Mouse (Mus musculus) lung, postnatal 36 days (tissue): ENCODE results near the gene Prl2c5.
"Not testable (repeated sequence)": the region's sequence is repeated elsewhere in the genome, so short reads cannot be mapped to it uniquely, and the experiment has no call there.

Source experiments
- DNase-seq: peaks from one replicate; pipeline ENCODE4 v3.0.0; 2022; ENCODE audit warnings: mixed read lengths

Gene Prl2c5

DNA sequence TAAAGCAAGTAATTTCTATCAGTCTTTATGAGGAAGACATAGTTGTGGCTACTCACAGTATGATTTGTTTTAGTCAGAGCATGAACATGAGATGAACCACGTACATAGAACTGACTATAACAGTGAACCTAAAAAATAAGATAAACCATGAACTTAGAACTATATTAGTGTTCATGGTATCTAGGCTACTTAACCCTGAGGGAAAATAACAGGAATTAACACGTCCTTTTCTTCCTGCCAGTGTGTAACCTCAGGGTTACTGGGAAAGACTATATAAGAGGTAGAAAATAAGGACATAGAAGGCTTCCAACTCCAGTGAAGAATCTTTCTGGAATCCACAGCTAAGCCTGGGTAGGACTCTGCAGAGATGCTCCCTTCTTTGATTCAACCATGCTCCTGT is at the start of gene Prl2c5:
Prl2c5 (plus strand) TSS at position 301 of the 400 bp plus-strand sequence.
- DNase-seq: not testable (repeated sequence)

DNA sequence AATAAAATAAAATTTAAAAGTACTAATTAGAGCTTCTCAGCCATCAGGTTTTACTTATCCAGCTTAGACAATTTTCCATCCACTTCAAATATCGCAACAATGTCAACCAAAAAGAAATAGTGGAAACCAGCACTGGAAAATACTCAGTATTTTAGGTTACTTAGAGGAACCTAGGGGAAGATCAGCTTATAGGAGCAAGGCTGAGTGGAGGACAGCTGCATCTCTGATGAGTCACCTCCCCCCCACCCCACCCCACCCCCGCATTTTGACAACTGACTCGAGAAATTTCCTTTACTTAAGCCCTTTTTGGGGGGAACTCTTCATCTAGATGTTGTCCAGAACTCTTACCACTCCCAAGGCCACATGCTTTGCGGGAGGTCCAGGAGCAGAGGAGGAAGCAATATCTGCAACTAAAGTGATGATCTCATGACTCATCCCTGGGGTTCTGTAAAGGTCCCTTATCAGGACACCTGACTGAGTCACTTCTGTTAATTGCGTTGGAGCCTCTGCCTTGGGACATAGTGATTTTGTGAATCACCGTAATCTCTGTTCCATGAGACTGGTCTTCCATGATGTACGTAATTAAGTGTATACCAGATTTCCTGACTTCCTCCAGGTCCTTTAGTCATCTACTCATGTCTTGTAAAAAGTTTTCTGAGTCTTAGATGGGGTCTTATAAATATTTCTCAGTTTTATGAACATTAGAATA is 19.6 kb upstream of the Prl2c5 start:
- not testable (repeated sequence) for DNase-seq

GRCm38 (mm10) chr13:13168631-13169030 is 13.9 kb upstream of the Prl2c5 start:
- not testable (repeated sequence) for DNase-seq

DNA sequence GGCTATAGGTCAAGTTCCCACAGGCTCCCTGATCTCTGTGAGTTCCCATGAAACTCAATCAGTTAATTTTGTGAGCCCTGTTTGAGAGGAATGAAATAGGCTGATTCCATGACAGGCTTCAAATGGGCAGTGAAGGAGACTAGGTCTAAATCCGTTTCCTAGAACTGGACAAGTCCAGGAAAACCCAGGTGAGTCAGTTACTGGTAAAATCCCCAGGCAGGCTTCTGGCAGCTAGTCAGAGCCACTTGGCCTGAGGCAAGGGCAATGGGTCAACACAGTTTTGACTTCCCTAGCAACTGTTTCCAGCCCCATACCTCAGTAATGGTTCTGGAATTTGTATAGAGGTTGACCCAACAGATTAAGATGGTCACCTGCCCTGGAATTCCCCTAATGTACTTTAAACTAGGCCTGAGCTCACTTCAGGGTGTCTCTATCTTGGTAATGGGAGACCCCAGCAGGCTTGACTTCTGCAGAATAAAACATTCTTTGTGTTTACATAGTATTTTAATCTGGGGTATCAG is 8.8 kb upstream of the Prl2c5 start:
- not testable (repeated sequence) for DNase-seq

DNA sequence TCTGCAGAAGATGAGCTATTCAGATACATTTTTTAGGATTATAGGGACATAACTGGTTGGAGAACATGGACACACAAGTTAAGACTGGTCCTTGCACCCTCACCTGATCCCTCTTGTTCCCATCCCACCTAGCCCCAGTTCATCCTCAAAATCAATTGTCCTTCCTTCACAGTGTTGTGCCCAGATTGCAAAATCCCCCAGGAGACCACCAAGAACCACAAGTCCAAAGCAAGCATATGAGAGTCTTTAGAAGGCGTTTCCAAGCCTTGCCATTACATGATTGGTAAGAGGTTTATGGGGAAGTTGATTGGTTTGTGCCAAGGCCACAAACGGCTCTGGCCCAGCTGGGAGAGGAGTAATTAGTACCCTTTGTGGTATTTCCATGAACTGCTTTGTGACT is 6.8 kb upstream of the Prl2c5 start:
- DNase-seq: not testable (repeated sequence)

- not testable (repeated sequence) for DNase-seq
Measured at GRCm38 (mm10) chr13:13211168-13211567, 28.7 kb downstream of the Prl2c5 start.

DNA sequence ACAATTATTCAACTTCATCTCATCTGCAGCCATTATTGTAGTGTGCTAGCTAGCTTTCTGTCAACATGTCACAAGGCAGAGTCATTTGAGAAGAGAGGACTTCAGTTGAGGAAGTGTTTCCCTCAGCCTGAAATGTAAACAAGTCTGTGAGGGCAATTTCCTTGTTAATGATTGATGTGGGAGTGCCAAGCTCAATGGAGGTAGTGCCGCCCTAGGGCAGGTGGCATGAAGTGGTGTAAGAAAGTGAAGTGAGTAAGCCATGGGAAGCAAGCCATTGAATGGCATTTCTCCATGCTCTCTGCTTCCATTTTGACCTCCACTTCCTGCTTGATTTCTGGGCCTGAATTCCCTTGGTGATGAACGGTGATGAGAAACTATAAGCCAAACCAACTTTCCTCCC is 33.8 kb downstream of the Prl2c5 start:
- DNase-seq: peak; percentile 1

DNA sequence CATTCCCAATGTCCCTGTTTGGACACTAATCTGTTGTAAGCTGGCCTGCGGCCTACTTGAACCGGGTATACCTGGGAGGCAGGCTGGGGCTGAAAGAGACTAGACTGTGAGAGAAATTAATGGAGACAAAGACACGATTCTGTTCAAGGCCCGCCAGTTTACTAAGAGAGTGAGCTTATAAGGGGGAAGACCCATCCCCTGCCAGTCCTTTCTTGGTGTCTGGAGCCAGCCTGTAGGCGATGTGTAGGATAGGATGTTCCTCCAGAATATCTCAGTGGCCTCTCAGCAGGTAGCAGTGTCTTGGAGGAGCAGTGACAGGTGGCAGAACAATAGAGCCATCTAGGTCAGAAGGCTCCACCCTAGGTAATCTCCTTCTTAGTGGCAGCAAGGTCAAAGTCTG is 37.7 kb downstream of the Prl2c5 start:
- DNase-seq: not testable (repeated sequence)

- peak; percentile 78 for DNase-seq
Measured at GRCm38 (mm10) chr13:13237456-13237855, 54.9 kb downstream of the Prl2c5 start.
